Mouse (Mus musculus) CH12.LX (cell line): ENCODE results near the gene Gm45713.

Source experiments
- ETS1 ChIP-seq: conservative IDR thresholded peaks from 2 replicates; pipeline ENCODE4 v1.6.1; 2012; ENCODE audit warnings: low read depth, mild to moderate bottlenecking, inconsistent platforms, low read length, improper control_type of control experiment, moderate library complexity
- NRF1 ChIP-seq: IDR thresholded peaks from 2 replicates; pipeline ENCODE4 v1.6.1; 2014; ENCODE audit warnings: low read depth, mild to moderate bottlenecking, inconsistent platforms, low read length, improper control_type of control experiment, moderate library complexity
- USF1 ChIP-seq: IDR thresholded peaks from 2 replicates; pipeline ENCODE4 v1.6.1; 2014; ENCODE audit warnings: low read depth, mild to moderate bottlenecking, inconsistent platforms, low read length, improper control_type of control experiment
- ZNF384 ChIP-seq: IDR thresholded peaks from 2 replicates; pipeline ENCODE4 v1.6.1; 2012; ENCODE audit warnings: low read depth, low read length, improper control_type of control experiment, inconsistent platforms

GRCm38 (mm10) chr7:45126844-45127699 is 9.0 kb downstream of the Gm45713 start:
- TF ChIP-seq ETS1 = no peak
- TF ChIP-seq NRF1 = peak; percentile 48
- no peak for TF ChIP-seq USF1
- TF ChIP-seq ZNF384 = no peak
